Mouse (Mus musculus) small intestine, adult 2 months (tissue): ENCODE measurements at regions not wholly inside any gene's neighbourhood (a gene's known extent, or its start where the extent isn't known, plus 50 kb on each side); places are given as distances from the start of the nearest gene placed in this dataset.

Experiments
- CTCF ChIP-seq: fragments of 200-500 bp; IDR thresholded peaks from 2 replicates; pipeline ENCODE4 v1.5.1; 2012; ENCODE audit warnings: low read depth, mild to moderate bottlenecking, control low read depth, inconsistent platforms, low read length, moderate library complexity, mixed read lengths; ENCODE audit not compliant: insufficient replicate concordance, insufficient read length; ENCODE audit errors: extremely low read depth
- POLR2A ChIP-seq: fragments of 200-500 bp; IDR thresholded peaks from 2 replicates; pipeline ENCODE4 v1.6.1; 2012; ENCODE audit warnings: low read depth, mild to moderate bottlenecking, control low read depth, inconsistent platforms, low read length, moderate library complexity

GRCm38 (mm10) chr15:37165887-37166507 is 158.4 kb upstream of the Zfp706 start:
- no peak for TF ChIP-seq POLR2A
- no peak for TF ChIP-seq CTCF
